Mouse (Mus musculus) layer of hippocampus, postnatal 36 days (tissue): Measurements from ENCODE around the gene Hivep3. TPM values are rescaled to one million over a fixed set of nuclear protein-coding genes. Genes with fewer than 3 reads are reported as not detected.

Experiments used
- DNase-seq, 2 experiments: peaks; one replicate each; pipeline ENCODE4 v3.0.0; 2022
- total RNA-seq, 2 experiments: library from RNA; stranded (reverse); gene quantifications; 2 replicates each; pipeline ENCODE4 v1.2.3; 2021

Hivep3 gene
- total RNA-seq, 2 experiments from 2014 or later = 49.0 to 52.0 TPM

- no peak for DNase-seq
These were observed 245.8 kb downstream of the Hivep3 start for GRCm38 (mm10) chr4:119979238-119979829.

- DNase-seq = no peak
These were observed 246.3 kb downstream of the Hivep3 start for GRCm38 (mm10) chr4:119979918-119980317.

- DNase-seq = no peak
These were observed 247.6 kb downstream of the Hivep3 start for GRCm38 (mm10) chr4:119981047-119981720.

- no peak for DNase-seq
These were observed 252.5 kb downstream of the Hivep3 start for GRCm38 (mm10) chr4:119986065-119986464.

- DNase-seq = peak in 1 of 2 experiments; percentile 38
These were observed 253.2 kb downstream of the Hivep3 start for GRCm38 (mm10) chr4:119986580-119987291.

GRCm38 (mm10) chr4:119987376-119988087 lies 253.9 kb downstream of the Hivep3 start:
- no peak for DNase-seq

- no peak for DNase-seq
These were observed 255.6 kb downstream of the Hivep3 start for GRCm38 (mm10) chr4:119989031-119989693.

GRCm38 (mm10) chr4:119990346-119990745 lies 256.8 kb downstream of the Hivep3 start:
- no peak for DNase-seq

- DNase-seq = no peak
These were observed 257.3 kb downstream of the Hivep3 start for GRCm38 (mm10) chr4:119990841-119991240.

DNA sequence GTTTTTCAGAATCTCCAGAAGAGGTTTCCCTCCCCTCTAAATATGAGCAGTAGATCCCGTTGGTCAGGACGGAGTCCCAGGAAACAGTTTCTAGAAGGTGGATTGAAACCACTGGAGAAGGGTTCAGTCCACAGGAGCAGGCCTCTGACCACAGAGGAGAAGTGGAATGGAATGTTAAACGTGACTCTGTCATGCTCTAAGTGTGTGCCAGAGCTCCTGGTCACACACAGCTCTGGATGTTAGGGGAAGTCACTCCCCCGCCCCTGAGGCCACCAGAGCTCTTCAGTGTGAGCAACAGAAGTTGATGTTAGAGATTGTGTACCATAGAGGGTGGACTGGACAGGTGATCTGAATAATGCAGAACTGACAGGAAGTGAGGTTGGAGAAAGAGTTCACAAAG lies 258.2 kb downstream of the Hivep3 start:
- DNase-seq = no peak

- no peak for DNase-seq
These were observed 262.8 kb downstream of the Hivep3 start for GRCm38 (mm10) chr4:119996377-119996776.

- DNase-seq = no peak
These were observed 263.8 kb downstream of the Hivep3 start for GRCm38 (mm10) chr4:119997351-119997750.

DNA sequence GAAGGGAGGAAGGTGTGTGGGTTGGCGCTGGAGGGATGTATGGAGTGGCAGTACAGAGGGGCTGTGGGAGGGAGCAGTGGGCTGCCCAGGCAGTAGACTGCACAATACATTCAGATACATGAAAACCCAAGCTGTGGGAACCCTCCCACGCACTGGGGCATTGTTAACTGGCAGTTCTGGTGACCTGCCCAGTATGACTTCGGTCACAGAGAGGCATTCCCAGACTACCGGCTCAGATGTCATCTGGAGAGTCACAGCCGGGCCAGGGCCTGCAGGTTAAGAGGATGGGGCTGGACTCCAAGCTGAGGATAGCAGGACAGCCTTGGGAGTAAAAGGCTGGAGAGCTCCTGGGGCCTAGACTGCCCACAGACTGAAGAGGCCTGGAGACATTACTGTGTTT lies 265.3 kb downstream of the Hivep3 start:
- DNase-seq = no peak

DNA sequence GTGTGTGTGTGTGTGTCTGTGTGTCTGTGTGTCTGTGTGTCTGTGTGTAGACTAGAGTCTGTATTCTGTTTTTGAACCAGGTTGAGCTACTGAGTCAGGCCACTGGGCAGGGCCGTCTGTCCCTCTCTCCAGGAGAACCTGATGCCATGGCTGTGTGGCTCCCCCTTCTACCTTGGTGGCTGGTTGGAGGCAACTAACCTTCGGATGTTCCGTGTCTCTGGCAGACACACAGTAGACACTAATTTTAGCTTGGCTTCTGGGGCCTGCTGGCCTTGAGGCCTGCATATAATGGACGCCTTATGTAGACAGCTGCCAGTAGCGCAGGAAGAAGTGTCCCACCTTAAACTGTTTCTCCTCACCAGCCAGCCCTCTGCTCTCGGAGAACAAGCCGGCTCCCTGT lies 267.3 kb downstream of the Hivep3 start:
- DNase-seq = no peak

GRCm38 (mm10) chr4:120003006-120003405 lies 269.4 kb downstream of the Hivep3 start:
- no peak for DNase-seq

GRCm38 (mm10) chr4:120006046-120006445 lies 272.5 kb downstream of the Hivep3 start:
- DNase-seq = no peak

DNA sequence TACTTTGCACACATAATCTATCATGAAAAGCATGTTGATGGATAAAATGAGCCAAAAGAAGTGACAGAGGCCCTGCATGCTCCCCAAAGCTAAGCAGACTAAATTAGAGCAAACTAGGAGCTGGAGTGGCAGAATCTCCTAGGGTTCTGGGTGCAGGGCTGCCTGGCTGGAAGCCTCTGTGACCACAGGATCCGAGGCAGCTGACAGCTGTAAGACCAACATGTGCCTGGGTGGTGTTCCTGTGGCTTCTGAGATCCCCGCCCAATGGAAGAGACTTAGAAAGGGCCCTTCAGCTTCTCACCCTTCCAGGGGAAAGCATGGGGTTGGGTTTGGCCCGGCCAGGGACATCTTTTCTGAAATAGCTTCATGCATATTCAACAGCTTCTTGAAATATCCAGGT lies 274.3 kb downstream of the Hivep3 start:
- no peak for DNase-seq

DNA sequence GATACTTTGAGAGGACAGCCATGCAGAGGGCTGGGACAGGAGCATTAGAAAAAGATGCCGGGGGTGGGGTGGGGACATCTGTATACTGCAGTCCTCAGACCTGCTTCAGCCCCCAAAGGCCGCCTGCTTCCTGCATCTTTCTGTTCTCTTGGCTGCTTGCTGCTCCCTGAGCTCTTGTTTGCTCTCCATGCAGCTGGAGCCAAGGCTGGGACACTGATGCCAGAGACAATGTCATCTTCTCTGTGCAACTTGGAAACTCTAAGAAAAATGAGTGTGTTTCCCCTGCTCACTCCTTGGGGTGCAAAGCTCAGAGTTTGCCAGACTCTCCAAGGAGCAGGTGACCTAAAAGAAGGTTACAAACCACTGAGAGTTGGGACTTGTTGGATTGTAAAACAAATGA lies 275.6 kb downstream of the Hivep3 start:
- DNase-seq = no peak

DNA sequence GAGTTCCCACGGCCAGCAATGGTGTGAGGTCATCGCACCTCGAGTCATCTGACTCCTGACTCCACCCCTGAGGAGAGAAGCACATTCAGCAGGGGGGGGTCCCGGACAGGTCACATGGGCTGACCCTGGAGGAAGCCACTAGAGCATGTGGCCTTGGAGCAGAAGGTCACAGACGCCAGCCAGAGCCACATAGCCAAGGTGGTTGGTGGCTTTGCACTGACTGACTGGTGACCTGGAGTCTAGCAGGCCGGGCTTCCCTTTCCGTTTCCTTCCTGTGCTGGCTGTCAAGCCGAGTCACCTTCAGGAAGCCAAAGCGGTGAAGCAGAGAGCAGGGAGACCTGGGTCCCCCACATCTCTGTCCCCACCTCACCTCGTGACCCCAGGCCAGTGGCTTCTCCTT lies 278.2 kb downstream of the Hivep3 start:
- no peak for DNase-seq

DNA sequence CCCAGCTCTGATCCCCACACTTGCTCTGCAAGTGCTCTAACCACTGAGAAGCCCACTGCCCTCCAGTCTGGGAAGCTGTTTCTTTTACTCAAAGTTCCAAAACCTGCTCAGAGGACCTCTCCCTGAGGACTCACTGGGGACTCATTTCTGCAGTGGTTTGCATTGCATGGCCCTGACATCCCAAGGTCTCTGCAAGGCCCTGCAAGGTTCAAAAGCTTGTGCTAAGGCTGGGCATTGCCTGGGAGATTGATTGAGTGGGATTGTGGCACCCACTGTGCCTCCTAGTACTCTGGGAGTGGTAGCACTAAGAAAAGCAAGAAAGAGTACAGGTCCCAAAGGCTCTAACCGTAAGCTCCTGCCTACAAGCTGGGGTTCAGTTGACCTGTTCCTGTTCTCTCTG lies 279.3 kb downstream of the Hivep3 start:
- no peak for DNase-seq

GRCm38 (mm10) chr4:120018426-120018825 lies 284.8 kb downstream of the Hivep3 start:
- no peak for DNase-seq

GRCm38 (mm10) chr4:120022392-120022791 lies 288.8 kb downstream of the Hivep3 start:
- DNase-seq = no peak
